Mouse (Mus musculus) ES-E14 (cell line): ENCODE measurements around the gene Zfp341.

ENCODE experiments used
- HCFC1 ChIP-seq: IDR thresholded peaks from 2 replicates; pipeline ENCODE4 v1.6.1; 2012; ENCODE audit warnings: low read length, inconsistent platforms, borderline replicate concordance; ENCODE audit not compliant: insufficient read depth
- ZC3H11A ChIP-seq: IDR thresholded peaks from 2 replicates; pipeline ENCODE4 v1.6.1; 2012; ENCODE audit warnings: low read depth, mild to moderate bottlenecking, inconsistent platforms, low read length, borderline replicate concordance
- ZNF384 ChIP-seq: IDR thresholded peaks from 2 replicates; pipeline ENCODE4 v1.6.1; 2012; ENCODE audit warnings: low read depth, low read length, inconsistent platforms

DNA sequence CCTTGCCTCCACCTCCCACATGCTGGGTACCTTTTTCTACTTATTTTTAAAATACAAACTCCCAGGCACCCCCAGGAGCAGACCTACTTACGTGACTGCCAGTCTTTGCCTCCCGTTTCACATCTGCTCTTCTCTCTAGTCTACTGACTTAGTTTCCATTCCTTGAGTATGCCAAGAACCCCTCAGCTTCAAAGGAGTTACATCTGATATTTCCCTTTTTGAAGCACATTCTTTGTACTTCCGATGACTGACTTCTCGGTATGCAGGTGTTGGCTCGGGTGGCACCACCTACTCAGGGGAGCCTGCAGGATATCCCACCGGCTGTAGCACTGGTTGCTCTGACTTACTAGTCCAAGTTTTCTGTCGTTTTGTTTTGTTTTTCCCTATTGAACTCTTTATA is 8.9 kb upstream of the Zfp341 start:
- no peak for TF ChIP-seq ZC3H11A
- no peak for TF ChIP-seq ZNF384
- no peak for TF ChIP-seq HCFC1
